Mouse (Mus musculus) neural tube, embryonic 14.5 days (tissue): ENCODE results near the gene Elp1. TPM values are rescaled to one million over a fixed set of nuclear protein-coding genes. Genes with fewer than 3 reads are reported as not detected.
A peak's percentile ranks its signal among the peaks of the same experiment; 100 is the strongest.

ENCODE experiments used
- ATAC-seq: fragments of 200-750 bp; cut with Nextera tagmentation; 2 replicates; pipeline ENCODE4 v1.8.0; 2017; ENCODE audit warnings: low read depth, mild to moderate bottlenecking, moderate TSS enrichment, moderate library complexity
- H3K27ac ChIP-seq: fragments of 300-500 bp; sonication (generic); 2 replicates; pipeline ENCODE4 v1.5.1; 2014; ENCODE audit warnings: low read depth, mild to moderate bottlenecking, control low read depth, low read length, moderate library complexity, mixed read lengths
- H3K27me3 ChIP-seq: fragments of 300-500 bp; sonication (generic); 2 replicates; pipeline ENCODE4 v1.6.1; 2014; ENCODE audit warnings: low read length; ENCODE audit not compliant: control insufficient read depth, insufficient read depth
- H3K36me3 ChIP-seq: fragments of 300-500 bp; sonication (generic); 2 replicates; pipeline ENCODE4 v1.6.1; 2014; ENCODE audit warnings: low read length, mixed read lengths; ENCODE audit not compliant: control insufficient read depth, insufficient read depth
- H3K4me1 ChIP-seq: fragments of 300-500 bp; sonication (generic); 2 replicates; pipeline ENCODE4 v1.6.1; 2014; ENCODE audit warnings: low read length; ENCODE audit not compliant: control insufficient read depth, insufficient read depth
- H3K4me2 ChIP-seq: fragments of 300-500 bp; sonication (generic); 2 replicates; pipeline ENCODE4 v1.6.1; 2014; ENCODE audit warnings: mild to moderate bottlenecking, low read depth, low read length, control low read depth
- H3K4me3 ChIP-seq: fragments of 300-500 bp; sonication (generic); 2 replicates; pipeline ENCODE4 v1.5.1; 2014; ENCODE audit warnings: low read depth, low read length, control low read depth, mixed read lengths
- H3K9ac ChIP-seq: fragments of 300-500 bp; sonication (generic); replicated peaks from 2 replicates; pipeline ENCODE4 v1.6.1; 2014; ENCODE audit warnings: low read depth, mild to moderate bottlenecking, control low read depth, low read length, mixed read lengths
- H3K9me3 ChIP-seq: fragments of 300-500 bp; sonication (generic); 2 replicates; pipeline ENCODE4 v1.6.1; 2016; ENCODE audit warnings: low read length; ENCODE audit not compliant: control insufficient read depth
- WGBS: fragments of 180-500 bp; shearing (Covaris S2); extraction: QIAGEN DNeasy Blood & Tissue Kit; methylation state at CpG from one replicate; pipeline ENCODE4 v1.1.7; 2014; 5-methylcytosine and 5-hydroxymethylcytosine counted together
- polyA plus RNA-seq: library from polyadenylated mRNA; unstranded; fragments of >200 nt; fragmentation: Nextera tagmentation; extraction: Ambion mirVana; gene quantifications from 2 replicates; pipeline ENCODE4 v1.2.1, GENCODE M21; 2014

Gene Elp1
- polyA plus RNA-seq, 1 experiment from 2014 or later = 76.9 TPM

GRCm38 (mm10) chr4:56837661-56838060 lies 35.5 kb upstream of the Elp1 start:
- Histone ChIP-seq H3K9me3 (no peaks in the 10 kb centered on the region), H3K4me3 (no peak overlapping the region), H3K27me3 (no peaks in the 10 kb centered on the region), H3K36me3 (peaks cover 25% of the 10 kb centered on the region; the same call in 1 of the 2 replicates), H3K9ac (no peak overlapping the region), H3K27ac (no peak overlapping the region), H3K4me2 (no peak overlapping the region), H3K4me1 (no peaks in the 10 kb centered on the region)
- 87% methylated on average over 6 of the region's 6 CpGs for WGBS
- ATAC-seq = no peak

DNA sequence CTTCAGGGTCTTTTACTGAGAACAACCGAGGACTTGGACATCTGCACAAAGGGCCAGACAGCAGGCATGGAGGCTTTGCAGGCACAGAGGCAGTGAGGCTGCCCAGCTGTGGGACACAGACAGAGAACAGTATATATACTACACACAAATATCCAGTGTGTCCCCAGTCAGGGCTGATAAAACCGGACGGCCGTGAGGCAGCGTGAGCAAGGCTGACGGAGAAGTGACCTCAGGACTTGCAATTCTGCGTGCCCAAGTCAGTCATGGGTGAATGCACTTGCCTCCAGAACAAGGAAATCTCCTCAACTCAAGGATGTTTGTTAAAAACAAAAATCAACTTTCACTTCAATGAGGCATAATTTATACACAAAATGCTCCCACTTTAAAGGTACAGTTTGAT lies 29.9 kb upstream of the Elp1 start:
- Histone ChIP-seq H3K9me3 (no peaks in the 10 kb centered on the region), H3K36me3 (peaks cover 23% of the 10 kb centered on the region), H3K4me2 (no peak overlapping the region), H3K4me1 (no peaks in the 10 kb centered on the region), H3K27me3 (no peaks in the 10 kb centered on the region), H3K9ac (no peak overlapping the region), H3K4me3 (no peak overlapping the region), H3K27ac (no peak overlapping the region)
- ATAC-seq = no peak
- whole genome bisulfite sequencing = 90% methylated on average over 7 of the region's 7 CpGs

GRCm38 (mm10) chr4:56831013-56831609 lies 29.0 kb upstream of the Elp1 start:
- H3K27me3 ChIP-seq = no peaks in the 10 kb centered on the region
- no peaks in the 10 kb centered on the region for H3K9me3 ChIP-seq
- H3K4me3 ChIP-seq = no peak overlapping the region
- no peak overlapping the region for H3K4me2 ChIP-seq
- WGBS = 68% methylated on average over 13 of the region's 13 CpGs
- H3K9ac ChIP-seq = no peak overlapping the region
- no peak for ATAC-seq
- H3K36me3 ChIP-seq = peaks cover 26% of the 10 kb centered on the region
- no peak overlapping the region for H3K27ac ChIP-seq
- no peaks in the 10 kb centered on the region for H3K4me1 ChIP-seq

DNA sequence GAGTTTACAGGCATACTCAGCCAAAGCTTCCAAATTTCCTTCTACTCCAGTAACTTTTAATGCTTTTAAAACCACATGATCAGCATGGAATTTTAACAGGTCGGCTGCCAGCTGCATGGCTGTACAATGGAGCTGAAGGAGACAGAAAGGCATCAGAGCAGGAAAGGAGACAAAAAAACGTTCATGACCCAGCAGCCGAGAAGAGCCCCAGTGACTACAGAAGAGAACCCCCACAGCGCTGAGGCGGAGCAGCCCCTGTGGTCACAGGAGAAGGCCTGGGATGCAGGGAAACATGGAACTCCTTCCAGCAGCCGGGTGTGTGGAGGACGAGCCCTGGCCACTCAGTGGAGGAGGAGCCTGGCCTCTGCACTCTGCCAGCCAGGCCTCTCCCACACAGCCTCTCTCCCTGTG lies 27.4 kb upstream of the Elp1 start:
- 45% methylated on average over 7 of the region's 7 CpGs for WGBS

GRCm38 (mm10) chr4:56828932-56829331 lies 26.8 kb upstream of the Elp1 start:
- H3K9ac ChIP-seq = no peak overlapping the region
- no peak overlapping the region for H3K27ac ChIP-seq
- 83% methylated on average over 3 of the region's 3 CpGs for WGBS
- H3K4me3 ChIP-seq = no peak overlapping the region
- no peak for ATAC-seq
- H3K9me3 ChIP-seq = no peaks in the 10 kb centered on the region
- H3K36me3 ChIP-seq = peaks cover 15% of the 10 kb centered on the region
- H3K4me1 ChIP-seq = no peaks in the 10 kb centered on the region
- H3K4me2 ChIP-seq = no peak overlapping the region
- no peaks in the 10 kb centered on the region for H3K27me3 ChIP-seq

More for the DNA sequence above, 27.4 kb upstream of the Elp1 start:
- Histone ChIP-seq H3K4me2 (no peak overlapping the region), H3K36me3 (peaks cover 18% of the 10 kb centered on the region), H3K9ac (no peak overlapping the region), H3K27ac (no peak overlapping the region), H3K9me3 (no peaks in the 10 kb centered on the region), H3K4me3 (no peak overlapping the region), H3K4me1 (no peaks in the 10 kb centered on the region), H3K27me3 (no peaks in the 10 kb centered on the region)
- peak; percentile 38; the same call in 1 of the 2 replicates for ATAC-seq

DNA sequence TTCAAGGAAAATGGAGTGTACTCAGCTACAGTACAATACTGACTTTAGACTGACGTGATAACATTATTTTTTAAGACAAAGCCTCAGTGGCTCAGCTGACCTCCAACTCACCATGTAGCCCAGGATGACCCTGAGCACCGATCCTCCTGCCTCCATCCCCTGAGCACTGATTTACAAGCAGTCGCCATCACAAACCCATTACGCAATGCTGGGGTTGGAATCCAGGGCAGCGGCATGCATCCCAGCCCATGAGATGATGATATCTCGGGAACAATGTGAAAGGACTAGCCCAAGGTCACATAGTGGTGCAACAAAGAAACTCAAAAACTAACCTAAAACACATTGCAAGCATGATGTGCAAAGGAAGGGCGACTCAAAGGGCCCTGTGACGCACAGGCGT lies 22.1 kb upstream of the Elp1 start:
- WGBS = 87% methylated on average over 9 of the region's 9 CpGs
- Histone ChIP-seq H3K9me3 (no peaks in the 10 kb centered on the region), H3K9ac (no peak overlapping the region), H3K36me3 (peaks cover 9% of the 10 kb centered on the region; the same call in 1 of the 2 replicates), H3K27ac (no peak overlapping the region), H3K27me3 (no peaks in the 10 kb centered on the region), H3K4me2 (no peak overlapping the region), H3K4me1 (no peaks in the 10 kb centered on the region), H3K4me3 (no peak overlapping the region)
- no peak for ATAC-seq

- H3K4me3 ChIP-seq = no peak overlapping the region
- peak; percentile 66; the same call in 1 of the 2 replicates for ATAC-seq
These were observed 18.0 kb upstream of the Elp1 start for GRCm38 (mm10) chr4:56820017-56820550.

GRCm38 (mm10) chr4:56815131-56815530 lies 13.0 kb upstream of the Elp1 start:
- 88% methylated on average over 8 of the region's 8 CpGs for WGBS
- Histone ChIP-seq H3K36me3 (peaks cover 11% of the 10 kb centered on the region), H3K27ac (no peak overlapping the region), H3K27me3 (no peaks in the 10 kb centered on the region), H3K9me3 (no peaks in the 10 kb centered on the region), H3K4me1 (no peaks in the 10 kb centered on the region), H3K9ac (no peak overlapping the region), H3K4me3 (no peak overlapping the region), H3K4me2 (no peak overlapping the region)
- no peak for ATAC-seq

More at GRCm38 (mm10) chr4:56820017-56820550, 18.0 kb upstream of the Elp1 start:
- Histone ChIP-seq H3K27me3 (no peaks in the 10 kb centered on the region), H3K4me1 (no peaks in the 10 kb centered on the region), H3K9me3 (no peaks in the 10 kb centered on the region), H3K36me3 (peaks cover 3% of the 10 kb centered on the region; the same call in 1 of the 2 replicates), H3K27ac (no peak overlapping the region), H3K9ac (no peak overlapping the region), H3K4me2 (no peak overlapping the region)

DNA sequence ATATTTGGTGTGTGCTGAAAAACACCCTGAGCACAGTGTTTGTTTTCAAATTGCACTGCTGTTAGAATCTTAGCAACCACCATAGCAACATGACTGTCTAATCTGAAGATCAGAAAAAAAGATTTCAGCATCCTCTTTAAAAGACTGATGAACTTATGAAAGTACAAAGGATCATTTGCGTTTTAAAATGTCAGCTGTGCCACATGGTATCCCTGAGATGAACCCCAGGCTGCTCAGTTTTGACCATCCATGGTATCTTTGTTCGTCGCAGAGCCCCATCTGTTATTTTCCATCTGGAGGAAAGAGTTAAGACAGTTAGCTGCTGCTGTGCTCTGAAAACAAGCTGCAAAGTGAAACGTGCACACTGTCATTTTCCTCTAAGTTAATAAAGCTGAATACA lies 10.0 kb upstream of the Elp1 start:
- H3K27me3 ChIP-seq = no peaks in the 10 kb centered on the region
- WGBS = 80% methylated on average over 4 of the region's 4 CpGs
- H3K9me3 ChIP-seq = no peaks in the 10 kb centered on the region
- no peaks in the 10 kb centered on the region for H3K4me1 ChIP-seq
- no peak overlapping the region for H3K9ac ChIP-seq
- H3K27ac ChIP-seq = no peak overlapping the region
- ATAC-seq = no peak
- H3K36me3 ChIP-seq = peaks cover 11% of the 10 kb centered on the region
- no peak overlapping the region for H3K4me3 ChIP-seq
- no peak overlapping the region for H3K4me2 ChIP-seq
